Mouse (Mus musculus) A20 (cell line): Measurements from ENCODE around the gene Gpr137.

ENCODE experiments used
- DNase-seq: peaks from one replicate; pipeline ENCODE4 v3.0.0-alpha.2; 2011; ENCODE audit warnings: low read depth, low spot score

Gene Gpr137

GRCm38 (mm10) chr19:6921647-6922567 is 20.4 kb downstream of the Gpr137 start, which contains the start of gene Esrra:
TSS of gene Esrra (minus strand) at chr19:6921813.
- DNase-seq = peak; percentile 100

DNA sequence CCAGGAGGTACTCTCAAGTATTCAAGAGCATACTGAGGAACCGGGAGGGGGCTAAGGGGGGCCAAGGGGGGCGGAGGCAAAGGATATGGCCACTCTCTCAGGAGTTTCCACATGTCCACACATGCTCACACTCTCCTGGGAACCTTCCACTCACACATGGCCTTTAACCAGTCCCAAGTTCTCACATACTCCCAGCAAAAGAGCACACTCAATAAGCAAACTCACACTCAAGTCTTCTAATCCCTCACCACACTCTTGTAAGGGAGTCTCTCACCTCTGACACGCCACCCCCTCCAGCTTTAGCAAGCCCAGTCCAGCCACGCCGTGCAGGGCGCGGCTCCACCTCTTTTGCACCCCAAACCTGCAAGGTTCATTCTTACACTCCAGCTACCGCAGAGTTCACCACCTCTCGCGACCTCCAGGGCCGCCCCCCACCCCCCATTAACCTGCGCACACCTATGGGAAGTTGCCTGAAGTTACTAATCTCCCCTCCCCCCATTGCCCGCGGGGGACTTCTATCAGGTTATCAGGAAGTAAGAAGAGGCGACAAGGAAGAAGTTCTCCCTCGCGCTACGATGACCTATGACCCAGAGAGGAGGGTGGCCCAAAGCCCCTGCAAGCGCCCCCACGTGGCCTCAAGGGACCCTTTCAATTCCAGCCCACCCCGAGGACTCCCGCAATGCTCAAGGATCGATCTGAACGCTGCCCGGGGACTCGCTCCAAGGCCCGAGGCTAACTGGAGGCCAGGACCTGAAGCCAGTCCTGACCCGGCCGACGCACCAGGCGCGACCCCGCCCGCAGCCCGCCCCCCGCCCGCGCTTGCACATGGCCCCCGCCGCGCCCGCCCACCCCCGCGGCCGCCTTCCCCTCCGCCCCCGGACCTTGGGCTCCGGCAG is 21.3 kb downstream of the Gpr137 start:
- DNase-seq = peak; percentile 86

DNA sequence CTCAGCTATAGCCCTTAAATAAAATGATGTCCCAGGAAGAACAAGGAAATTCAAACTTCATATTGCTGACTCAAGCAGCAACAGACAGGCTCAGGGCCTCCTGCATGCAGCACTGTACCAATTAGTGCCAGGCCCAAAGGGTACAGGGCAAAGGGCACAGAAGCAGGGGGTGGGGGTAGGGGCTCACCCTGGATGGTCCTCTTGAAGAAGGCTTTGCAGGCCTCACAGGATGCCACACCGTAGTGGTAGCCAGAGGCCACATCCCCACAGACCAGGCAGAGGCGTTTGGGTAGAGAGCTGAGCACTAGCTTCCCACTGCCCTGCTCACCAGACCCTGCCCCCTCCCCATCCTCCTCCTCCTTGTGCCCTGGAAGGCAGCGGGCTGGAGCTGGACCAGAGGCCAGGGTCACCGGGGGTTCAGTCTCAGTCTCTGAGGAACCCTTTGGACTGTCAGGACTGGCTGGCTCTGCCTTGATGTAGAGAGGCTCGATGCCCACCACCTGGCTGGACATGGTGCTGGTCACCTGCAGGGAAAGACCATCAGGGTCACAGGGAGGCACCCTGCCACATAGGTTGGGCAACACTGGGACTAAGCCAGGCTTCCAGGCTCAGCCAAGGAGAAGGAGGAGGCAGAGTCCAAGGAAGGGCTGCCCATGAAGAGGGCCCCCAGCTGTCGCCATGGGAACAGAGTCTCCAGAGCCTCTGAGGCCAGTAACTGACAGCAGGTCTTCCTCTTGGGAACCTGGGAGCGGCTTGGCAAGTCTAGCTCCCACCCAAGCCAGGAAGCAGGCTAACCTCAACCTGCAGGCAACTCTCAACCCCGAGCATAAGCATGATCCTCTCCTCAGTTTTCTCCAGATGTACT is 22.2 kb downstream of the Gpr137 start:
- DNase-seq = no peak

- DNase-seq = no peak
These were observed 22.8 kb downstream of the Gpr137 start for GRCm38 (mm10) chr19:6919431-6919830.

GRCm38 (mm10) chr19:6918321-6918720 is 24.0 kb downstream of the Gpr137 start:
- DNase-seq = no peak

- no peak for DNase-seq
These were observed 25.8 kb downstream of the Gpr137 start for GRCm38 (mm10) chr19:6916496-6916895.

DNA sequence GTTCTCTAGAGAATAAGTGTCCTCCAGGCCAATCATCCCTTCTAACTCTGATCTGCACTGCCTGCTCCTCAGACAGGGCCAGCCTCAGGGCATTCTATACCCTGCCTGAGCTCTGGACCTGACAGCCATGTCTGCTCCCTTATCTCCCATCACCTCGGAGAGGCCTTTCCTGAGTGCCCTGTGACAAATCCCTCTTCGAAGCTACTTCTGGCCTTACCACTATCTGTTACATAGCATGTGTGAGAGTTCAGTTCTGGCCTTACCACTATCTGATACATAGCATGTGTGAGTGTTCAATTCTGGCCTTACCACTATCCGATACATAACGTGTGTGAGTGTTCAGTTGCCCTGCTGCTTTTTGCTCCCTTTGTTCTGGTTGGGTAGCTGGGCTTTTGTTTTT is 27.0 kb downstream of the Gpr137 start:
- DNase-seq = no peak

GRCm38 (mm10) chr19:6914540-6914939 is 27.7 kb downstream of the Gpr137 start:
- no peak for DNase-seq

DNA sequence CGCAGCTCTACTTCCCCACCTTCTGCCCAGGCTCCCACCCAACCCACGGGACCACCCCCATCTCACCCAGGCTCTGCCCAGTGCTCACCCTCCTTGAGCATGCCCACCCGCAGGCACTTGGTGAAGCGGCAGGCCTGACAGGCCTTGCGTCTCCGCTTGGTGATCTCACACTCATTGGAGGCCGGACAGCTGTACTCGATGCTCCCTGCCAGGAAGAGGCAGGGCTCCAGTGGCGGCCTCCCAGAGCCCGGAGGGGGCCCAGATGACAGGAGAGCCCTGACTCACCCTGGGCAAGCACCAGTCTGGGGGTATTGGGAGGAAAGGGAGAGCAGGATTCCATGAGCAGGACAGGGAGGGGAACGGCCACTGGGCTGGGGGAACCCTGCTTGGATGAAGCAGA is 28.3 kb downstream of the Gpr137 start:
- no peak for DNase-seq

DNA sequence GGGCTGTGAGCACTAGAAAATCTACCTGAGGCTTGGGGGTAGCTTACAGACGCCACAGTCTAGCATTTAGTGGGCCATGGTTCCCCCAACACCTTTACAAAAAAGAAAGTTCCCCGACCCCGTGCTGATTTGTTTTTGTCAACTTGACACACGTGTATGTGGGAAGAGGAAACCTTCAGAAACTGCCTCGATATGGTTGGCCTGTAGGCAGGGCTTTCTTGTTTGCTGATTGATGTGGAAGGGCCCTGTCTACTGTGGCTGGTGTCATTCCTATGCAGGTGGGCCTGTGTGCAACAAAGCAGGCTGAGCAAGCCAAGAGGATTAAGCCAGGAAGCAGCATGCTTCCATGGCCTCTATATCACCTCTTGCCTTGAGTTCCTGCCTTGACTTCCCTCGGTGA is 29.2 kb downstream of the Gpr137 start:
- DNase-seq = no peak

DNA sequence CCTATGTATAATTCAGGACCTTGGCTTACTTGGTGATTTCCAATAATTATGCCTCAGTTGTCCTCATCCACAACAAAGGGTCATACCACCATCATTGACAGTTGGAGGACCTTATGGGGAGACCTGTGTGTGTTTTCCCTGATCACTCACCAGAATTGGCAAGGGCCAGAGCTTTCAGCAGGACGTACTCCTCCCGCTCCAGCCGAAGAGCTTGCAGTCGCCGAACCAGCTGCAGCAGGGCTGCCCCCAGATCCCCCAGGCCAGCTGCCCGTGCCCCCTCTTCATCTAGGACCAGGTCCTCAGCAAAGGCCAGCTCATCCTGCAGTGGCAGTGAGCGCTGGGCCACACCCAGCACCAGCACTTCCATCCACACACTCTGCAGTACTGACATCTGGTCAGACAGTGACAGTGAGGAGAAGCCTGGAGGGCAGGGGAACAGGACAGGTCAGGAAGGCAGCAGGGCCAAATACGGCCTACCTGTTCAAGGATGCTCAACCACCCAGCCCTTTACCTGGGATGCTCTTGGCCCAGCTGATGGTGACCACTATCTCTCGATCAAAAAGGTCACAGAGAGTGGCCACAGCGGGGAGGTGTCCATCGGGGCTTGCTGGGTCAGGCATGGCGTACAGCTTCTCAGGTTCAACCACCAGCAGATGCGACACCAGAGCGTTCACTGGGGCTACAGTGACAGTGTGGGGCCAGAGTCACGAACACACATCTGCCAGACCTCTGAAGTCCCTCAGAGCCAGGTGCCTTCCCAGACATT is 29.9 kb downstream of the Gpr137 start:
- no peak for DNase-seq

- DNase-seq = no peak
These were observed 30.9 kb downstream of the Gpr137 start for GRCm38 (mm10) chr19:6911101-6912074.

GRCm38 (mm10) chr19:6910306-6910705 is 32.0 kb downstream of the Gpr137 start:
- peak; percentile 81 for DNase-seq

GRCm38 (mm10) chr19:6909507-6910289 is 32.6 kb downstream of the Gpr137 start, which contains the start of the genes Trmt112 and Prdx5:
TSS of gene Trmt112 (plus strand) at chr19:6909698.
TSS of gene Prdx5 (minus strand) at chr19:6910106.
- DNase-seq = peak; percentile 98

GRCm38 (mm10) chr19:6909021-6909420 is 33.3 kb downstream of the Gpr137 start:
- no peak for DNase-seq

GRCm38 (mm10) chr19:6907811-6908540 is 34.3 kb downstream of the Gpr137 start:
- peak; percentile 30 for DNase-seq

- DNase-seq = no peak
These were observed 35.2 kb downstream of the Gpr137 start for GRCm38 (mm10) chr19:6907094-6907493.

DNA sequence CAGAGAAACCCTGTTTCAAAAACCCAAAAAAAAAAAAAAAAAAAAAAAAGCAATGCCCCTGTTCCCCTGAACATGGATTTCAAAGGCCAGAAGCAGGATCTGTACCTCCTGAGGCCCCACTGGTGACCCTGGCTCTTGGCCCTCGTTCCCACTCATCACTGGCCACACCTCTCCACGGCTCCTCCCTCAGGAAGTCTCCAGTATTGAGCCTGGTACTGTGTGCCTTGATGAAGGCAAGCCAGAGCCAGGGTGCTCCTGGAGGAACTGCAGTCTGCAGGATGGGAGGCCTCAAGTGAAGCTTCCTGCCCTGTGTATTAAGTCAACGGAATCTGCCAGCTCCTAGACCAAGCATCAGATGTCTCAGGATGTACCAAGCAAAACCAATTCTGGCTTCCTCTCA is 36.1 kb downstream of the Gpr137 start:
- no peak for DNase-seq
